Mouse (Mus musculus): ENCODE measurements at regions not wholly inside any gene's neighbourhood (a gene's known extent, or its start where the extent isn't known, plus 50 kb on each side); places are given as distances from the start of the nearest gene placed in this dataset.

DNA sequence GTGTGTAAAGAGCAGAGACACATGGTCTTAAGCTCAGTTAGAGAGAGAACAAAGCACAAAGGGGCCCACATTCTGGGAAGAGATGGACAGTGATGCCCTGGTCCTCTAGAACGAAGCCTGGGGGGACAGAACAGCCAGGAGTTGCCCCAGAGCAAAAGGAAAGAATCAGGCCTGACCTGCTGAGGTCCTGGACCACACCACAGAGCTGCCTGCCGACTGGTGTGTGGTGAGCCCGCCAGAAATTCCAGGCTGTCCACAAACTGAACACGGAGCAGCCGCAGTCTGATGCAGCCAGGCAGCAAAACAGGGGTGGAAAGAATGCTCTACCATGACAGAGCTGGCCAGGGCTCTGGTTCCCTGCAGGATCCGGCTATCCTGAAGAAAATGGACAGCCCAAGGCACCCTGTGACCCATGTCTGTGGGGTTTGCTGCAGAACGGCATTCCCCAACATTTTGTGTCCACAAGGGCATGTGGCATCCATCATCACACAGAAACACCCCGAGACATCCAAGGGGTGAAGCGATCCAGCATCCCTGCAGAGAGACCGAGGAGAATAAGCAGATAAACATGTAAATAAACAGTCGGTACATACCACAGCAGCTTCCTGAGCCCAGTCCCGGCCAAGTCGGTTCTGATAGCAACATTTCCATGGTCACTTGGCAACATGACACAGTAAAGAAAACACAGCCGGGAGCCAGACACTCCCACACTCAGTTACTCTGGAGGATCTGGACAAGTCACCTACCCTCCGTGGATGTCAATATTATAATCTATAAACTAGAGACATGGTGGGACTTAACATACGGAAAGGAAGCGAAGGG is 65.3 kb upstream of the Pomp start:
- Histone ChIP-seq H3K27ac (no peak overlapping the region), H3K9ac (replicated peaks) (0 out of 2 replicates have a peak overlapping the region, but pooled peaks have one; percentile 4), H3K9me3 (peaks cover 6% of the 10 kb centered on the region; the same call in 1 of the 2 replicates), H3K4me3 (replicated peaks) (no peak overlapping the region), H3K4me2 (no peak overlapping the region), H3K4me1 (replicated peaks) (no peaks in the 10 kb centered on the region), H3K36me3 (no peaks in the 10 kb centered on the region), H3K27me3 (no peaks in the 10 kb centered on the region)
- ATAC-seq (ENCODE audit: insufficient number of reproducible peaks, insufficient read depth, low FRiP score, low TSS enrichment, low read depth): no peak
- WGBS: 78% methylated on average over 17 of the region's 17 CpGs

GRCm38 (mm10) chr5:147793059-147793458 is 67.2 kb upstream of the Pomp start:
- 82% methylated on average over 9 of the region's 9 CpGs for WGBS
- Histone ChIP-seq H3K4me3 (replicated peaks) (no peak overlapping the region), H3K27ac (no peak overlapping the region), H3K36me3 (no peaks in the 10 kb centered on the region), H3K4me2 (no peak overlapping the region), H3K9me3 (peaks cover 6% of the 10 kb centered on the region; the same call in 1 of the 2 replicates), H3K4me1 (replicated peaks) (no peaks in the 10 kb centered on the region), H3K27me3 (no peaks in the 10 kb centered on the region), H3K9ac (replicated peaks) (no peak overlapping the region)
- ATAC-seq (ENCODE audit: insufficient number of reproducible peaks, insufficient read depth, low FRiP score, low TSS enrichment, low read depth): no peak

DNA sequence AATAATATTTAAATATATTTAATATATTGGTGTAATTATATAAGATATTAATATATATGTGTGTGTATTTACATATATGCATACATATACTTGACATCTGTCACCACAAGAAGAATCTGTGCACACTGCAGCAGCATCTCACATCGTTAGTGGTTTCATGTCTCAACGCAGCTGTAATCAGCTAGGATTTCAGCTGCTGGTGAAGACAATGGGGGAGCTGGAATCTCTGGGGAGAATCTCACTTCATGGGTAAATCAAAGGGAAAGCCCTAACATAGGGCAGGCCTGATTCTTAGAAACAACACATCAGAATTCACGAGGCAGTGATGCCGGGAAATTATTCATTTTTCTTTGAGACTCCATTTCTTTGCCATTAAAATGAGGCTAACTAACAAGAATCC is 66.8 kb upstream of the Flt1 start:
- no peak overlapping the region for H3K4me3 ChIP-seq (replicated peaks)
- H3K27ac ChIP-seq: no peak overlapping the region
- no peaks in the 10 kb centered on the region for H3K4me1 ChIP-seq (replicated peaks)
- H3K36me3 ChIP-seq: no peaks in the 10 kb centered on the region
- H3K4me2 ChIP-seq: no peak overlapping the region
- H3K9ac ChIP-seq (replicated peaks): no peak overlapping the region
- no peak for ATAC-seq (ENCODE audit: insufficient number of reproducible peaks, insufficient read depth, low FRiP score, low TSS enrichment, low read depth)
- 89% methylated on average over 4 of the region's 4 CpGs for WGBS
- H3K9me3 ChIP-seq: peaks cover 5% of the 10 kb centered on the region; the same call in 1 of the 2 replicates
- H3K27me3 ChIP-seq: no peaks in the 10 kb centered on the region

GRCm38 (mm10) chr5:147791121-147791520 is 65.3 kb upstream of the Flt1 start:
- no peak for ATAC-seq (ENCODE audit: insufficient number of reproducible peaks, insufficient read depth, low FRiP score, low TSS enrichment, low read depth)
- Histone ChIP-seq H3K9ac (replicated peaks) (no peak overlapping the region), H3K27ac (no peak overlapping the region), H3K4me1 (replicated peaks) (no peaks in the 10 kb centered on the region), H3K36me3 (no peaks in the 10 kb centered on the region), H3K27me3 (no peaks in the 10 kb centered on the region), H3K4me3 (replicated peaks) (no peak overlapping the region), H3K9me3 (no peaks in the 10 kb centered on the region), H3K4me2 (no peak overlapping the region)

DNA sequence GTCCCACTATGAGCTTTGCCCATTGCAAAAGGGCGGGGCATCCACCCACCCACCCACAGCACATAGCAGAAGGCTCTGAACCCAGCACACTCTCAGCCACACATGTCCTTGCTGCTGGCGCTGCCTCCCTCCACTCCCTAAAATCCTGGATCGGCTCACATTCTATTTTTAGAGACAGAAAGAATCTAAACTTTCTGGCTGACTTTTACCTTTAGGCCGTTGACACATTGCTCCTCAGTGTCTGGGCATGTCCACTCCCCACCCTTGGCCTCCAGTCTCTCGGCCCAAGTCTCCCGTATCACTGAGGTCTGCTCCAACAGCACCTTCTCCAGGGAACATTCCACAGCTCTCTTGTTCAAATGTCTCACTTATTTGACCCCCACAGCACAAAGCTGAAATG is 62.7 kb upstream of the Flt1 start:
- ATAC-seq (ENCODE audit: insufficient number of reproducible peaks, insufficient read depth, low FRiP score, low TSS enrichment, low read depth): no peak
- Histone ChIP-seq H3K27me3 (no peaks in the 10 kb centered on the region), H3K4me1 (replicated peaks) (no peaks in the 10 kb centered on the region), H3K4me2 (no peak overlapping the region), H3K27ac (no peak overlapping the region), H3K4me3 (replicated peaks) (no peak overlapping the region), H3K9me3 (0 out of 2 replicates have a peak, but pooled peaks cover 4% of the 10 kb centered on the region), H3K9ac (replicated peaks) (no peak overlapping the region), H3K36me3 (no peaks in the 10 kb centered on the region)
- 79% methylated on average over 6 of the region's 6 CpGs for WGBS

- Histone ChIP-seq H3K4me1 (replicated peaks) (no peaks in the 10 kb centered on the region), H3K4me3 (replicated peaks) (no peak overlapping the region), H3K4me2 (no peak overlapping the region), H3K27me3 (no peaks in the 10 kb centered on the region), H3K9me3 (0 out of 2 replicates have a peak, but pooled peaks cover 4% of the 10 kb centered on the region), H3K27ac (no peak overlapping the region), H3K9ac (replicated peaks) (no peak overlapping the region), H3K36me3 (no peaks in the 10 kb centered on the region)
- WGBS: 78% methylated on average over 5 of the region's 5 CpGs
- no peak for ATAC-seq (ENCODE audit: insufficient number of reproducible peaks, insufficient read depth, low FRiP score, low TSS enrichment, low read depth)
Measured at GRCm38 (mm10) chr5:147786857-147787256, 61.0 kb upstream of the Flt1 start.

- 0 out of 2 replicates have a peak, but pooled peaks cover 4% of the 10 kb centered on the region for H3K9me3 ChIP-seq
- no peak overlapping the region for H3K4me3 ChIP-seq (replicated peaks)
- H3K27me3 ChIP-seq: no peaks in the 10 kb centered on the region
- no peak for ATAC-seq (ENCODE audit: insufficient number of reproducible peaks, insufficient read depth, low FRiP score, low TSS enrichment, low read depth)
- WGBS: 93% methylated on average over 9 of the region's 9 CpGs
- H3K9ac ChIP-seq (replicated peaks): no peak overlapping the region
- no peaks in the 10 kb centered on the region for H3K4me1 ChIP-seq (replicated peaks)
- no peak overlapping the region for H3K4me2 ChIP-seq
- H3K27ac ChIP-seq: no peak overlapping the region
- no peaks in the 10 kb centered on the region for H3K36me3 ChIP-seq
Measured at GRCm38 (mm10) chr5:147784159-147784558, 58.3 kb upstream of the Flt1 start.

GRCm38 (mm10) chr5:147783476-147783875 is 57.7 kb upstream of the Flt1 start:
- ATAC-seq (ENCODE audit: insufficient number of reproducible peaks, insufficient read depth, low FRiP score, low TSS enrichment, low read depth): no peak
- H3K27ac ChIP-seq: no peak overlapping the region
- WGBS: 76% methylated on average over 4 of the region's 4 CpGs
- peaks cover 6% of the 10 kb centered on the region for H3K4me1 ChIP-seq (replicated peaks)
- no peaks in the 10 kb centered on the region for H3K36me3 ChIP-seq
- H3K27me3 ChIP-seq: no peaks in the 10 kb centered on the region
- H3K4me3 ChIP-seq (replicated peaks): no peak overlapping the region
- no peak overlapping the region for H3K9ac ChIP-seq (replicated peaks)
- no peak overlapping the region for H3K4me2 ChIP-seq
- H3K9me3 ChIP-seq: 0 out of 2 replicates have a peak, but pooled peaks cover 4% of the 10 kb centered on the region

DNA sequence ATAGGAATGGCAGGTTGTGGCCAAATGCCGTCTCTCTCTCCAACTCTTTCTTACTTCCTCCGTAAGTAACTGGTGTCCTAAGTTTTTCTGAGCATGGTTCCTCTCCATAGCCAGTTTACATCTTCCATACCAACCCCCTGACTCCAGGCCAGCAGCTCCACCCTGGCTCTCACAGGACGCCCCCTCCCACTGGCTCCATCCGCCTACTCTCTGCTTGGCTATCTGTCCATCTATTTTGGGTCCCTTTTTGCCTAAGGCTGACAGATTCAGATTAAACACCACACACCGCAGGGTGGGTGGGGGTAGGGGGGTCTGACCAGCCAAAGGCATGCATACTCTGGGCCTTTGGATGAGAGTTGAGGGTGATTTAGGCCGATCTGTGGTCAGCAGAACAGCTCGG is 57.0 kb upstream of the Flt1 start:
- no peak overlapping the region for H3K27ac ChIP-seq
- 0 out of 2 replicates have a peak, but pooled peaks cover 4% of the 10 kb centered on the region for H3K9me3 ChIP-seq
- WGBS: 51% methylated on average over 7 of the region's 7 CpGs
- H3K4me3 ChIP-seq (replicated peaks): no peak overlapping the region
- no peaks in the 10 kb centered on the region for H3K27me3 ChIP-seq
- H3K36me3 ChIP-seq: no peaks in the 10 kb centered on the region
- H3K4me1 ChIP-seq (replicated peaks): peaks cover 13% of the 10 kb centered on the region
- no peak overlapping the region for H3K9ac ChIP-seq (replicated peaks)
- H3K4me2 ChIP-seq: no peak overlapping the region
- ATAC-seq (ENCODE audit: insufficient number of reproducible peaks, insufficient read depth, low FRiP score, low TSS enrichment, low read depth): no peak

DNA sequence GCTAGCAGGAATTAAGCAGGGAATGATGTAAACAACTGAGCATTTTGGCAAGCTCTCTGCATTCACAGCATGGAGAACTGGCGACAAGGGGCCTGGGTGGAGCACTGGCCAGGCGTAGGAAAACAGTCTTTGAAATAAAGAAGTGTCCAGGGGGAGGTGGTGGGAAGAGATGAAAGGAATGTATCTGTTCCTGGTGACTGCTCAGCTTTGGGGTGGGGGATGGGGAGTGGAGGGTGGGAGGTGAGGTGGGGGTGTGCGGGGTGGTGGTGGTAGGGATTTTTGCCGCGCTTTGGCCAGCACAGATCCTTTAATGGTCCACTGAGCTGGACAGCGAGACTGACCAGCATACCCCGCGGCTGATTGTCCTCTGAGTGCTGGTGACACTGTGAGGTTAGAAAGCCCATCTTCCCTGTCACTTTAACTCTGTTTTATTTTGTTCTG is 56.5 kb upstream of the Flt1 start:
- no peak for ATAC-seq (ENCODE audit: insufficient number of reproducible peaks, insufficient read depth, low FRiP score, low TSS enrichment, low read depth)
- Histone ChIP-seq H3K27ac (no peak overlapping the region), H3K9me3 (0 out of 2 replicates have a peak, but pooled peaks cover 4% of the 10 kb centered on the region), H3K36me3 (no peaks in the 10 kb centered on the region), H3K4me1 (replicated peaks) (peaks cover 17% of the 10 kb centered on the region), H3K9ac (replicated peaks) (no peak overlapping the region), H3K4me2 (no peak overlapping the region), H3K4me3 (replicated peaks) (no peak overlapping the region), H3K27me3 (no peaks in the 10 kb centered on the region)
- WGBS: 15% methylated on average over 8 of the region's 8 CpGs

DNA sequence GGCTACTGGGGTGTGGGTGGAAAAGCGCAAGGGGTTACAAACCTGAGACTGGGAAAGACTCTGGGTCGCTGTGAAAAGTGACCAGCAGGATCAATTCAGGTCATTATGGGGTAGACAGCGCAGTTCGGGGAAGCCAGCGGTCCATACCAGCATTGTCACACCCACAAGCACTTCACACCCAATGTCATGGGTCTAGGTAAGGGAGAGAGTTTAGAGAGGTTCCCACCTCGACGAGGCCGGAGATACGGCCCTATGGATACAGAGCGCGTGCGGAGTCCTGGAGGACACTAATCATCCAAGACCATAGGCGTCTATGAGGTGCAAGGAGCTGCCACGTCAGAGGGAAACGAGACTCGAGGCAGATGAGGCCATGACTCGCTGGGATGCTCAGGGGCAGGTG is 55.4 kb upstream of the Flt1 start:
- Histone ChIP-seq H3K36me3 (no peaks in the 10 kb centered on the region), H3K4me1 (replicated peaks) (peaks cover 17% of the 10 kb centered on the region), H3K27me3 (no peaks in the 10 kb centered on the region), H3K27ac (no peak overlapping the region), H3K9ac (replicated peaks) (no peak overlapping the region), H3K9me3 (0 out of 2 replicates have a peak, but pooled peaks cover 4% of the 10 kb centered on the region), H3K4me2 (no peak overlapping the region), H3K4me3 (replicated peaks) (no peak overlapping the region)
- ATAC-seq (ENCODE audit: insufficient number of reproducible peaks, insufficient read depth, low FRiP score, low TSS enrichment, low read depth): no peak
- WGBS: 94% methylated on average over 17 of the region's 17 CpGs

DNA sequence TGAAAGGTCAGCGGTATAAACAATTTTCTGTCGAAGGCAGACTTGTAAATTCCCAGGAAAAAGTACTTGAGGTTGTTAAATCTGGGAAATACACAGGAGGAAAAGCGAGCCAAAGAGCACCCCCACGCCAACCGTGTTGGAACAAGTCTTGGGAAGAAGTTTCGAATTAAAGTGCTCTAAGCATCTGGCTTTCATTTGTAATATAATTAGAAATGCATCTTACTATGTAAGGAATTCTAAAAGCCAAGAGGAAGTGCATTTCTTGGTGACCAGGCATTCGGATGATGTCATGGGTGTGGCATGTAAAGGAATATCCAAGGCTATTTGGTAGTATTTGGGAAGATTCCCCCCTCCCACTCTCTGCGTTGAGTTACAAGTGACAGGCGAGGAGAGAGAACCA is 52.7 kb upstream of the Flt1 start:
- H3K9ac ChIP-seq (replicated peaks): no peak overlapping the region
- no peaks in the 10 kb centered on the region for H3K27me3 ChIP-seq
- no peak overlapping the region for H3K4me3 ChIP-seq (replicated peaks)
- H3K36me3 ChIP-seq: no peaks in the 10 kb centered on the region
- H3K27ac ChIP-seq: peak overlapping the region; percentile 56; the same call in 1 of the 2 replicates
- no peak for ATAC-seq (ENCODE audit: insufficient number of reproducible peaks, insufficient read depth, low FRiP score, low TSS enrichment, low read depth)
- no peaks in the 10 kb centered on the region for H3K9me3 ChIP-seq
- WGBS: 42% methylated on average over 9 of the region's 9 CpGs
- no peak overlapping the region for H3K4me2 ChIP-seq
- H3K4me1 ChIP-seq (replicated peaks): peaks cover 17% of the 10 kb centered on the region
